Mouse (Mus musculus) E14TG2a.4 (cell line): ENCODE measurements around the gene Wwc2.

Experiments
- CTCF ChIP-seq: conservative IDR thresholded peaks from 2 replicates; pipeline ENCODE4 v1.5.1; 2014; ENCODE audit warnings: low read length
- NANOG ChIP-seq: IDR thresholded peaks from 2 replicates; pipeline ENCODE4 v1.6.1; 2014; ENCODE audit warnings: borderline replicate concordance, low read length, mixed read lengths

DNA sequence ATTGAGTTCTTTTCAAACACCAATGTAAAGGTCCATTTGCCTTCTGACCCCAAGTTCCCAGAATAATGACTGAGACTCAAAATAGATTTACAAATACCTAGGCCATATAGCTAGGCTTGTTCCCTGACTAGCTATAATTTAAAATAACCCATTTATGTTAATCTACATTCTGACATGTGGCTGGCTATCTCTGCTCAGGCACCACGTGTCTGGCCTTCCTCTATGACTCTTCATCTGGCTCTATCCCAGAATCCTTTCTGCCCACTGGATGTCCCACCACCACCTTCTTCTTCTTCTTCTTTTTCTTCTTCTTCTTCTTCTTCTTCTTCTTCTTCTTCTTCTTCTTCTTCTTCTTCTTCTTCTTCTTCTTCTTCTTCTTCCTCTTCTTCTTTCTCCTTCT lies 39.9 kb upstream of the Wwc2 start:
- TF ChIP-seq CTCF (no peak), NANOG (no peak)
